Mouse (Mus musculus) neural tube, embryonic 14.5 days (tissue): ENCODE data around the gene Sdhaf3. TPM values are rescaled to one million over a fixed set of nuclear protein-coding genes. Genes with fewer than 3 reads are reported as not detected.

Experiments used
- ATAC-seq: fragments of 200-750 bp; cut with Nextera tagmentation; 2 replicates; pipeline ENCODE4 v1.8.0; 2017; ENCODE audit warnings: low read depth, mild to moderate bottlenecking, moderate TSS enrichment, moderate library complexity
- H3K27ac ChIP-seq: fragments of 300-500 bp; sonication (generic); 2 replicates; pipeline ENCODE4 v1.5.1; 2014; ENCODE audit warnings: low read depth, mild to moderate bottlenecking, control low read depth, low read length, moderate library complexity, mixed read lengths
- H3K27me3 ChIP-seq: fragments of 300-500 bp; sonication (generic); 2 replicates; pipeline ENCODE4 v1.6.1; 2014; ENCODE audit warnings: low read length; ENCODE audit not compliant: control insufficient read depth, insufficient read depth
- H3K36me3 ChIP-seq: fragments of 300-500 bp; sonication (generic); 2 replicates; pipeline ENCODE4 v1.6.1; 2014; ENCODE audit warnings: low read length, mixed read lengths; ENCODE audit not compliant: control insufficient read depth, insufficient read depth
- H3K4me1 ChIP-seq: fragments of 300-500 bp; sonication (generic); 2 replicates; pipeline ENCODE4 v1.6.1; 2014; ENCODE audit warnings: low read length; ENCODE audit not compliant: control insufficient read depth, insufficient read depth
- H3K4me2 ChIP-seq: fragments of 300-500 bp; sonication (generic); 2 replicates; pipeline ENCODE4 v1.6.1; 2014; ENCODE audit warnings: mild to moderate bottlenecking, low read depth, low read length, control low read depth
- H3K4me3 ChIP-seq: fragments of 300-500 bp; sonication (generic); 2 replicates; pipeline ENCODE4 v1.5.1; 2014; ENCODE audit warnings: low read depth, low read length, control low read depth, mixed read lengths
- H3K9ac ChIP-seq: fragments of 300-500 bp; sonication (generic); replicated peaks from 2 replicates; pipeline ENCODE4 v1.6.1; 2014; ENCODE audit warnings: low read depth, mild to moderate bottlenecking, control low read depth, low read length, mixed read lengths
- H3K9me3 ChIP-seq: fragments of 300-500 bp; sonication (generic); 2 replicates; pipeline ENCODE4 v1.6.1; 2016; ENCODE audit warnings: low read length; ENCODE audit not compliant: control insufficient read depth
- WGBS: fragments of 180-500 bp; shearing (Covaris S2); extraction: QIAGEN DNeasy Blood & Tissue Kit; methylation state at CpG from one replicate; pipeline ENCODE4 v1.1.7; 2014; 5-methylcytosine and 5-hydroxymethylcytosine counted together
- polyA plus RNA-seq: library from polyadenylated mRNA; unstranded; fragments of >200 nt; fragmentation: Nextera tagmentation; extraction: Ambion mirVana; gene quantifications from 2 replicates; pipeline ENCODE4 v1.2.1, GENCODE M21; 2014

Sdhaf3 gene
- polyA plus RNA-seq, 1 experiment from 2014 or later: 8.3 TPM

- no peak overlapping the region for H3K4me3 ChIP-seq
- WGBS: 91% methylated on average over 4 of the region's 4 CpGs
Measured at GRCm38 (mm10) chr6:7083661-7084060, 127.9 kb downstream of the Sdhaf3 start.

GRCm38 (mm10) chr6:7084370-7084769 is 128.6 kb downstream of the Sdhaf3 start:
- Histone ChIP-seq H3K9ac (no peak overlapping the region), H3K27me3 (no peaks in the 10 kb centered on the region), H3K4me1 (no peaks in the 10 kb centered on the region), H3K4me3 (no peak overlapping the region), H3K4me2 (no peak overlapping the region), H3K27ac (no peak overlapping the region), H3K9me3 (no peaks in the 10 kb centered on the region), H3K36me3 (no peaks in the 10 kb centered on the region)
- ATAC-seq: peak; percentile 28; the same call in 1 of the 2 replicates
- WGBS: 63% methylated on average over 2 of the region's 2 CpGs

More at GRCm38 (mm10) chr6:7083661-7084060, 127.9 kb downstream of the Sdhaf3 start:
- Histone ChIP-seq H3K27me3 (no peaks in the 10 kb centered on the region), H3K4me2 (no peak overlapping the region), H3K9ac (no peak overlapping the region), H3K36me3 (no peaks in the 10 kb centered on the region), H3K9me3 (no peaks in the 10 kb centered on the region), H3K4me1 (no peaks in the 10 kb centered on the region), H3K27ac (no peak overlapping the region)
- ATAC-seq: no peak

GRCm38 (mm10) chr6:7085506-7085905 is 129.7 kb downstream of the Sdhaf3 start:
- Histone ChIP-seq H3K4me2 (no peak overlapping the region), H3K4me1 (no peaks in the 10 kb centered on the region), H3K36me3 (no peaks in the 10 kb centered on the region), H3K27ac (no peak overlapping the region), H3K9ac (no peak overlapping the region), H3K4me3 (no peak overlapping the region), H3K9me3 (no peaks in the 10 kb centered on the region), H3K27me3 (no peaks in the 10 kb centered on the region)
- ATAC-seq: no peak
- WGBS: 77% methylated on average over 2 of the region's 2 CpGs

- no peak overlapping the region for H3K9ac ChIP-seq
- no peak overlapping the region for H3K4me3 ChIP-seq
- H3K9me3 ChIP-seq: no peaks in the 10 kb centered on the region
- no peak for ATAC-seq
- H3K27me3 ChIP-seq: no peaks in the 10 kb centered on the region
- no peak overlapping the region for H3K4me2 ChIP-seq
- H3K4me1 ChIP-seq: no peaks in the 10 kb centered on the region
- no peaks in the 10 kb centered on the region for H3K36me3 ChIP-seq
- WGBS: 87% methylated on average over 1 of the region's 1 CpGs
- no peak overlapping the region for H3K27ac ChIP-seq
Measured at GRCm38 (mm10) chr6:7092094-7092493, 136.3 kb downstream of the Sdhaf3 start.

Other genes starting within 250 kb of the Sdhaf3 start
- gene Dlx6, start 92.7 kb upstream of the Sdhaf3 start, polyA plus RNA-seq: not detected in 2 replicates
- not detected in 2 replicates for gene Dlx5, start 73.9 kb upstream of the Sdhaf3 start, polyA plus RNA-seq